Mouse (Mus musculus): Measurements from ENCODE around the gene Ins2.

- TF ChIP-seq CTCF (IDR thresholded peaks at IDR 0.05; ENCODE audit: control insufficient read depth, insufficient read depth, insufficient read length) (no peak), FOSL1 (IDR thresholded peaks at IDR 0.05; ENCODE audit: insufficient read depth, low read length, poor library complexity, severe bottlenecking) (no peak), USF1 (IDR thresholded peaks at IDR 0.05; ENCODE audit: low read depth) (no peak), MAX (IDR thresholded peaks at IDR 0.05) (no peak), MYOD1 (IDR thresholded peaks at IDR 0.05; ENCODE audit: control insufficient read depth, insufficient read length, low read depth) (peak; percentile 69), MYOG (IDR thresholded peaks at IDR 0.05; ENCODE audit: control insufficient read depth, extremely low read depth, insufficient read length) (no peak), CEBPB (IDR thresholded peaks at IDR 0.05; ENCODE audit: low read depth) (no peak)
Observed at GRCm38 (mm10) chr7:142699334-142699860, 43.8 kb downstream of the Ins2 start.

Measured in C2C12 (cell line).